Mouse (Mus musculus) gastrocnemius, adult 8-10 months (tissue): ENCODE results near the gene Dsn1. TPM values are rescaled to one million over a fixed set of nuclear protein-coding genes. Genes with fewer than 3 reads are reported as not detected.
A peak's percentile ranks its signal among the peaks of the same experiment; 100 is the strongest.

Source experiments
- DNase-seq, 2 experiments: peaks; one replicate each; pipeline ENCODE4 v3.0.0; 2022; ENCODE audit warnings: low spot score in 2 of 2
- total RNA-seq, 4 experiments: library from RNA; stranded (reverse); gene quantifications; 2 replicates each; pipeline ENCODE4 v1.2.4; 2022

The Dsn1 gene
- 1 to 10 TPM; 2.2 to 2.5 (median 2.3) TPM for total RNA-seq

- DNase-seq: peak; percentile 63 to 81
These were observed at the start of gene Dsn1 for GRCm38 (mm10) chr2:157006511-157007233. Gene Dsn1 (minus strand): TSS chr2:157007154.

- DNase-seq: no peak
These were observed 48.8 kb upstream of the Dsn1 start for GRCm38 (mm10) chr2:157055721-157056120.

GRCm38 (mm10) chr2:157054816-157055215, 47.9 kb upstream of the Dsn1 start:
- DNase-seq: no peak

- DNase-seq: no peak
These were observed 47.3 kb upstream of the Dsn1 start for GRCm38 (mm10) chr2:157054297-157054696.

DNA sequence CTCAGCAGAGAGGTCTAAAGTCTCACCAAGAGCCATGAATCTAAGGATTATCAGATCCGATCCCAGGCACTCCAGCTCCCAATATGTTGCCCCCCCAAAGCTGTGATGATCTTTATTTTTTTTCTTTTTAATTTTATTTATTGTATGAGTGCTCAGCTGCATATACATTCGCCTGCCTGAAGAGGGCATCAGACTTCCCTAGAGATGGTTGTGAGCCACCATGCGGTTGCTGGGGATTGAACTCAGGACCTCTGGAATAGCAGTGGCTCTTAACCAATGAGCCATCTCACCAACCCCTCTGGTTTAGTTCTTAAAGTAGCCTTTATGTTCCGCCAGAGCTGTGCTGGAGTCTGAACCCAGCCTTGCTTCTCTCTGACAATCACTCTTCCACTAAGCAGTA, 46.8 kb upstream of the Dsn1 start:
- no peak for DNase-seq

DNA sequence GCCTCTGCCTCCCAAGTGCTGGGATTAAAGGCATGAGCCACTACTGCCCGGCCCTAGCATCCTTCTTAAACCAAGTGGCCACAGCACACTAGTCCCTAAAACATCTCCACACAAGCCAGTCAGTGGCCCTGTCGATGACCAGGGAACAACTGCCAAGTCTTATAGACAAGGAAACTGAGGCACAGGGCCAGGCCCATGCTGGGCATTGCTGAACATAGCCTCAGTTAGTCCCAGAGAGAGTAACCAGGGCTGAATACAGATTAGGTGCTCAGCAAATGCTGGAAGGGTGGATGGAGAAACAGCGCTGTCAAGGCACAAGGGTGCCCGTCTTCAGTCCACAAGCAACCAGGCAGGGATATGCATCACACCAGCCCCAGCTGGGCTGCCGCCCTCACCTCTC, 46.2 kb upstream of the Dsn1 start:
- no peak for DNase-seq

DNA sequence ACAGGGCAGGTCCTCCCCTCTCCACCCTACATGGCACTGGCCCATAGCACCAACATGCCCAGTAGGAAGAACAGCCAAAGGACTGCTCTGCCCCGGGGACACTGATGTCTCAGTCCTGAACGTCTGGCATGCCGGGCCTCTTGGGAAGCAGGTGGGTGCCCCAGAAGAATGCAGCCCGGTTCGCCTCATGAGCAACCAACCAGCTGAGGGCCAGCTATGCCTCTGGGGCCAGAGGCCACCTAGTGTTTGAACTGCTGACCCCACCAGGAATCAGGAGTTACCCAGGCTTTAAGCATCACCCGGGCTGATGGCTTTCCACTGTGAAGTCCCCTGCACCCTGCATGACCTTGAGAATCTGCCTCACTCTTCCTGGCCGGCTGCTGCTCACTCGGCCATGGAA, 45.5 kb upstream of the Dsn1 start:
- DNase-seq: no peak

- no peak for DNase-seq
These were observed 42.9 kb upstream of the Dsn1 start for GRCm38 (mm10) chr2:157049831-157050243.

GRCm38 (mm10) chr2:157048395-157049181, 41.6 kb upstream of the Dsn1 start:
- no peak for DNase-seq

DNA sequence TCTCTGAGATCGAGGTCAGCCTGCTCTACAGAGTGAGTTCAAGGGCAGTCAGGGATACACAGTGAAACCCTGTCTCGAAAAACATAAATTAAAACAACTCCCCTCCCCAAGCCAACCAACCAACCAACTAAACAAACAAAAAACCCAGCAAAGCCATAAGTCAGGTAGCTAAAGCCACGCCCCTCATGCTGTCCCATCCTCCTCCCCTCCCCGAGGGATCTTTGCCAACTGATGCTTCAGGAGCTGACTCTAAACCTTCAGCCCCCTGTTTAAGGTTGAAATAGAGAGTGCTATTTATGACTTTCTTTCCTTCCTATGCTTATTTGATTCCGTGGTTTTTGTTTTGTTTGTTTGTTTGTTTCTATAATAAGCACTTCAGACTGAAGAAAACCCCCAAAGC, 40.0 kb upstream of the Dsn1 start:
- no peak for DNase-seq

- DNase-seq: no peak
These were observed 39.0 kb upstream of the Dsn1 start for GRCm38 (mm10) chr2:157045932-157046331.

- DNase-seq: no peak
These were observed 37.0 kb upstream of the Dsn1 start for GRCm38 (mm10) chr2:157043987-157044386.

DNA sequence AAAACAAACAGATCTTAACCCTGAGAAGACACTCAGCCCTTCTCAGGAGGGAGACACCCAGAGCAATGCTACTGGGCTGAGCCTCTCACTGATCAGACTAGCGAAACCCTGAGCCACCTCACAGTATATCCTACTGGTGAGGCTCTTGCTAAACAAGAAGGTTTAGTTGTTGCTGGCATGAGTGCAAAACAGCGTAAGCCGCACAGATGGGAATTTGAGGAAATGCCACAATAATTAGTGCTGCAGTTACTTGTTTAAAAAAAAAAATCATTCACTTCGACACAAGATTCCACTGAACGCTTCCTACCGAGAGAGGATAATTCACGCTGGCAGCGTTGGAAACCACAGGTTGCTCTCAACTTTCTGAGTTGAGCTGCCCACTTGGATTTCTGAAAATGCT, 36.6 kb upstream of the Dsn1 start:
- no peak for DNase-seq

DNA sequence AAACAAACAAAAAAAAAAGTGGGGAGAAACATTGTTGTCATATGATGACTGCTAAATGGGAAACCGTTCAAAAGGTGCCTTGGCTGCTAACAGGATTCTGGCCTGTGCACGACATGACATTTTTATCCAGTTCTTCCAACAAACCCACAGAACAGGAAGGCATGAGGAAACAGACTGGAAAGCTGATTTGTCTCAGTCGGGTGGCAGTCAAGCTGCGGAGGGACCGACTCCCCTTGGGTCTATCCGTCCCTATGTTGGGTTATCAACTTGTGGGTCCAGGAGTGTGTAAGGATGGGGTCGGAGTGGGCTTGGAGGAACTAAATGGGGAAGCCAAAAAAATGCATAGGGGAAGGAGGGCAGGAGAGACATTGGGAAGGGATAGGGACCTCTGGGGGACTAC, 34.5 kb upstream of the Dsn1 start:
- no peak for DNase-seq

DNA sequence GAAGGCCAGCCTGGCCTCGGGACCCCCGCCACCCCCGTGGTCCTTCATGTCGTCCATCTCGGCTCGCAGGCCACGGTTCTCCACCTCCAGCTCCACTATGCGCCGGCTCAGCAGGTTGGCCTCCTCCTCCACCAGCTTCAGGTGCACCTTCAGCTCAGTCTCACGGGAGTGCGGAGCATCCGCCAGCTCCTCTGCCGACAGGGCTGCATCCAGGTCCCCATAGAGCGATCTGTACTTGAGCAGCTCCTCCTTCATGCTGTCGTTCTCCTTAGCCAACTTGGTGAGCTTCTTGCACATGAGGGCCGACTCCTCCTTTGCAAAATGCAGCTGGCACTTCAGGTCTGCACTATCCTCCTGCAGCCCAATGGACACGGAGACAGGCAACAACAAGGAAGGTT, 33.7 kb upstream of the Dsn1 start:
- no peak for DNase-seq

- DNase-seq: no peak
These were observed 33.1 kb upstream of the Dsn1 start for GRCm38 (mm10) chr2:157039900-157040648.

DNA sequence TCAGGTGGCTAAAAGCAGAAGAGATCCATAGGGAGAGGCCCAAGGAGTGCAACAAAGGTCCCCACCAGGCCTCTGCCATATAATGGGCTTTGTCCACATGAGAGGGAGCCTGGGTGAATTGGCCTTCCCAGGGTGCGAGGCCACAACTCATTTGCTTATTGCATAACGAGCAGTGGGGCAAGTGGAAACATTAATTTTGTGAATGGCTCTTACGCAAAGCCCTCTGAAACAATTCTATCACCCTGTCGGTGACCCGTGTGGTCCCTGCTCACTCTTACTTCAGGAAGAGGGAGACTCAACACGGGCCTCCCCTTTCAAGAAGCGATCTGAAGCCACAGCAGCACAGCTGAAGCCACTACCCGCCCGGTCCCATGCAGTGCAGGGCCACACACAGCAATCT, 30.3 kb upstream of the Dsn1 start:
- no peak for DNase-seq

DNA sequence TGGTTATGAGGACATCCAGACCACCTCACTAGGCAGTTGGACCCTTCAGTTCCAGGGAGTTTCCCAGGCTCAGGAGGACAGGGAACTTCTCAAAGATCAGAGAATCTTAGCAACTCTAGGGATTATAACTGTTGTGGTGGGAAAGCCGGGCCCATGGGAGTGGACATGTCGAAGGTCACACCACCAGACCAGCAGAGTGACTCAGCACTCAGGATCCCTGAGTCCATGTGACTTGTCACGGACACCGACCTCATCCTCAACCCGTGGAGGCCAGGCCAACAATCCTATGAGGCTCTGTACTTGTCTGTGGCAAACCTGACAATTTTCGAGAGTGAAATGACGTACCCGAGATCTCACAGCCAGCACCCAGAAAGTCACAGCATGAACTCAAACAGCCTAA, 29.4 kb upstream of the Dsn1 start:
- no peak for DNase-seq

DNA sequence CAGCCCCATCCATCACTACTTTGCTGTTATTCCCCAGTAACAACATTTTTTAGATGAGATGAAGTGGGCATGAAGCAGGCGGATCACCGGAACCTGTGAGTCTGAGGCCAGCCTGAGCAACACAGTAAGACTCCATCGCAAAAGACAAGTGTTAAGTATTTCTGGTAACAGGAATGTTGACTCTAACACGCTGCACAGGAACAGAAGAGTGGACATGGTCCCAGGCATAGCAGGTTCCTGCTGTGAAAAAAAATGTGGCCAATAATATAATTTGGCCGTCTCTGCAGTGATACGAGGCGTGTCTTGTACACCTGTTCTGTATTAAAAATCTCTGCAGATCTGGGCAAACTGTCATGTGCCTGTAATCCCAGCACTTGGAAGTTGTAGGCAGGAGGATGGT, 28.4 kb upstream of the Dsn1 start:
- DNase-seq: no peak

GRCm38 (mm10) chr2:157030804-157031203, 23.9 kb upstream of the Dsn1 start:
- peak; percentile 67 to 72 for DNase-seq

DNA sequence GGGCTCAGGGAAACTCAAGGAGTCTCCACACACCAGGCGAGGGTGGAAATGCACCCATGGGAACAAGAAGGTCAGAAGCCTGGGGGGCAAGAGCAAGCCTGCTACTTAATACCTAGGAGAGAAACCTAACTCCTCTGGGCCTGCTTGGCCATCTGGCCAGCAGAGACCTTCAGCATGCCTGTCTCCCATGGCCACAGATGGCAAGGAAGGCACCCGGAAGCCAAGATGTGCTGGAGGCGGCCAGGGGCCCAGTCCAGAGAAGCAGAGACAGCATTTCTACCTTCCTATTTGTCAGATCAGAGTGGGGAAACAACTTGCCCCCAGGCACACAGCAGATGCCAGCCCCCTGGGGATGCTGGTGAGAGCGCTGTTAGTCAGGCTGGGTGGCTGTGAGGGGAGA, 21.3 kb upstream of the Dsn1 start:
- peak in 1 of 2 experiments; percentile 31 for DNase-seq
